Mouse (Mus musculus) small intestine, adult 2 months (tissue): ENCODE data around the gene Enoph1. TPM values are rescaled to one million over a fixed set of nuclear protein-coding genes. Genes with fewer than 3 reads are reported as not detected.

ENCODE experiments used
- H3K27ac ChIP-seq: fragments of 200-500 bp; 2 replicates; pipeline ENCODE4 v1.5.1; 2012; ENCODE audit warnings: low read depth, low read length, control low read depth, inconsistent platforms; ENCODE audit not compliant: insufficient read depth
- H3K27me3 ChIP-seq: fragments of 200-500 bp; 2 replicates; pipeline ENCODE4 v1.6.1; 2012; ENCODE audit warnings: mild to moderate bottlenecking, moderate library complexity, low read length, inconsistent platforms; ENCODE audit not compliant: control insufficient read depth, insufficient read depth
- H3K36me3 ChIP-seq: fragments of 200-500 bp; 2 replicates; pipeline ENCODE4 v1.6.1; 2012; ENCODE audit warnings: mild to moderate bottlenecking, low read length, control low read depth, inconsistent platforms; ENCODE audit not compliant: control insufficient read depth, insufficient read depth
- H3K4me1 ChIP-seq: fragments of 200-500 bp; 2 replicates; pipeline ENCODE4 v1.6.1; 2012; ENCODE audit warnings: low read length, inconsistent platforms, mixed read lengths; ENCODE audit not compliant: control insufficient read depth, insufficient read depth, insufficient read length
- H3K4me3 ChIP-seq: fragments of 200-500 bp; 2 replicates; pipeline ENCODE4 v1.5.1; 2012; ENCODE audit warnings: low read depth, mild to moderate bottlenecking, control low read depth, inconsistent platforms, low read length, moderate library complexity
- CTCF ChIP-seq: fragments of 200-500 bp; IDR thresholded peaks from 2 replicates; pipeline ENCODE4 v1.5.1; 2012; ENCODE audit warnings: low read depth, mild to moderate bottlenecking, control low read depth, inconsistent platforms, low read length, moderate library complexity, mixed read lengths; ENCODE audit not compliant: insufficient replicate concordance, insufficient read length; ENCODE audit errors: extremely low read depth
- POLR2A ChIP-seq: fragments of 200-500 bp; IDR thresholded peaks from 2 replicates; pipeline ENCODE4 v1.6.1; 2012; ENCODE audit warnings: low read depth, mild to moderate bottlenecking, control low read depth, inconsistent platforms, low read length, moderate library complexity
- WGBS: fragments of 180-500 bp; shearing (Covaris S2); methylation state at CpG from one replicate; pipeline ENCODE4 v1.1.7; 2018; 5-methylcytosine and 5-hydroxymethylcytosine counted together
- polyA plus RNA-seq: library from polyadenylated mRNA; depleted of rRNA; stranded (reverse); fragments of >200 nt; gene quantifications from 2 replicates; pipeline ENCODE4 v1.2.3, GENCODE M21; 2012

The Enoph1 gene
- polyA plus RNA-seq, 1 experiment: 33.9 TPM

GRCm38 (mm10) chr5:100024868-100025267 is 14.9 kb upstream of the Enoph1 start:
- H3K27me3 ChIP-seq: no peaks in the 10 kb centered on the region
- no peak overlapping the region for H3K4me3 ChIP-seq
- TF ChIP-seq POLR2A (no peak), CTCF (no peak)
- H3K36me3 ChIP-seq: no peaks in the 10 kb centered on the region
- no peak overlapping the region for H3K27ac ChIP-seq
- 28% methylated on average over 1 of the region's 1 CpGs for WGBS
- H3K4me1 ChIP-seq: peaks cover under 1% of the 10 kb centered on the region; the same call in 1 of the 2 replicates

- TF ChIP-seq CTCF (no peak), POLR2A (no peak)
- no peak overlapping the region for H3K27ac ChIP-seq
- peaks cover 20% of the 10 kb centered on the region for H3K36me3 ChIP-seq
- no peak overlapping the region for H3K4me3 ChIP-seq
- H3K27me3 ChIP-seq: no peaks in the 10 kb centered on the region
- H3K4me1 ChIP-seq: peaks cover 2% of the 10 kb centered on the region; the same call in 1 of the 2 replicates
- 10% methylated on average over 6 of the region's 6 CpGs for WGBS
Observed at GRCm38 (mm10) chr5:100030069-100030468, 9.7 kb upstream of the Enoph1 start.

GRCm38 (mm10) chr5:100032107-100032506 is 7.7 kb upstream of the Enoph1 start:
- Histone ChIP-seq H3K4me3 (no peak overlapping the region), H3K36me3 (peaks cover 29% of the 10 kb centered on the region), H3K27ac (no peak overlapping the region), H3K4me1 (peaks cover 5% of the 10 kb centered on the region; the same call in 1 of the 2 replicates), H3K27me3 (no peaks in the 10 kb centered on the region)
- 0 out of 2 replicates have a peak, but pooled peaks have one; percentile 4 for TF ChIP-seq CTCF
- no peak for TF ChIP-seq POLR2A
- 93% methylated on average over 2 of the region's 2 CpGs for WGBS

GRCm38 (mm10) chr5:100032646-100033045 is 7.1 kb upstream of the Enoph1 start:
- Histone ChIP-seq H3K4me1 (peaks cover 5% of the 10 kb centered on the region; the same call in 1 of the 2 replicates), H3K27me3 (no peaks in the 10 kb centered on the region), H3K4me3 (no peak overlapping the region), H3K27ac (no peak overlapping the region), H3K36me3 (peaks cover 33% of the 10 kb centered on the region)
- no peak for TF ChIP-seq POLR2A
- TF ChIP-seq CTCF: no peak
- 70% methylated on average over 3 of the region's 3 CpGs for WGBS

- WGBS: 8% methylated on average over 7 of the region's 7 CpGs
- Histone ChIP-seq H3K4me1 (peaks cover 5% of the 10 kb centered on the region), H3K27ac (no peak overlapping the region), H3K27me3 (no peaks in the 10 kb centered on the region), H3K4me3 (no peak overlapping the region), H3K36me3 (peaks cover 33% of the 10 kb centered on the region)
- TF ChIP-seq POLR2A (no peak), CTCF (peak; percentile 28; the same call in 1 of the 2 replicates)
Observed at GRCm38 (mm10) chr5:100035950-100036349, 3.8 kb upstream of the Enoph1 start.

- no peaks in the 10 kb centered on the region for H3K27me3 ChIP-seq
- TF ChIP-seq POLR2A: no peak
- TF ChIP-seq CTCF: no peak
- peaks cover 33% of the 10 kb centered on the region for H3K36me3 ChIP-seq
- no peak overlapping the region for H3K27ac ChIP-seq
- WGBS: 3% methylated on average over 7 of the region's 7 CpGs
- H3K4me1 ChIP-seq: peaks cover 8% of the 10 kb centered on the region
- H3K4me3 ChIP-seq: peak overlapping the region; percentile 50
Observed at GRCm38 (mm10) chr5:100036681-100037080, 3.1 kb upstream of the Enoph1 start.

- Histone ChIP-seq H3K4me3 (peak overlapping the region; percentile 91), H3K27me3 (no peaks in the 10 kb centered on the region), H3K27ac (peak overlapping the region; percentile 91), H3K36me3 (peaks cover 25% of the 10 kb centered on the region), H3K4me1 (peaks cover 12% of the 10 kb centered on the region)
- under 1% methylated on average over 45 of the region's 45 CpGs for WGBS
- TF ChIP-seq CTCF: no peak
- TF ChIP-seq POLR2A: no peak
Observed at GRCm38 (mm10) chr5:100037965-100038713, 1.6 kb upstream of the Enoph1 start.
